Mouse (Mus musculus): ENCODE data around the gene Carmil1. TPM values are rescaled to one million over a fixed set of nuclear protein-coding genes. Genes with fewer than 3 reads are reported as not detected.

The Carmil1 gene
- polyA plus RNA-seq, 1 experiment from 2014 or later, result 37.2 TPM

- ATAC-seq (ENCODE audit: insufficient read depth, low FRiP score, low read depth), result no peak
Measured at GRCm38 (mm10) chr13:24195371-24195770, 85.2 kb downstream of the Carmil1 start.

GRCm38 (mm10) chr13:24194018-24194417, 86.6 kb downstream of the Carmil1 start:
- no peak overlapping the region for H3K4me2 ChIP-seq
- ATAC-seq (ENCODE audit: insufficient read depth, low FRiP score, low read depth), result no peak
- WGBS, result 83% methylated on average over 5 of the region's 5 CpGs
- no peak overlapping the region for H3K9ac ChIP-seq
- no peaks in the 10 kb centered on the region for H3K4me1 ChIP-seq
- H3K36me3 ChIP-seq, result no peaks in the 10 kb centered on the region
- no peaks in the 10 kb centered on the region for H3K9me3 ChIP-seq
- no peak overlapping the region for H3K4me3 ChIP-seq (replicated peaks)
- no peak overlapping the region for H3K27ac ChIP-seq
- H3K27me3 ChIP-seq (replicated peaks), result no peaks in the 10 kb centered on the region

More at GRCm38 (mm10) chr13:24195371-24195770, 85.2 kb downstream of the Carmil1 start:
- Histone ChIP-seq H3K4me1 (peaks cover 10% of the 10 kb centered on the region), H3K4me2 (no peak overlapping the region), H3K27ac (no peak overlapping the region), H3K4me3 (replicated peaks) (no peak overlapping the region), H3K36me3 (no peaks in the 10 kb centered on the region), H3K27me3 (replicated peaks) (no peaks in the 10 kb centered on the region), H3K9me3 (no peaks in the 10 kb centered on the region), H3K9ac (no peak overlapping the region)
- WGBS, result 78% methylated on average over 3 of the region's 3 CpGs

- H3K9ac ChIP-seq, result no peak overlapping the region
Measured at GRCm38 (mm10) chr13:24190875-24191663, 89.5 kb downstream of the Carmil1 start.

GRCm38 (mm10) chr13:24187026-24187425, 93.6 kb downstream of the Carmil1 start:
- H3K36me3 ChIP-seq, result no peaks in the 10 kb centered on the region
- 60% methylated on average over 2 of the region's 2 CpGs for WGBS
- no peaks in the 10 kb centered on the region for H3K27me3 ChIP-seq (replicated peaks)
- H3K9ac ChIP-seq, result no peak overlapping the region
- H3K4me3 ChIP-seq (replicated peaks), result no peak overlapping the region
- H3K27ac ChIP-seq, result no peak overlapping the region
- H3K9me3 ChIP-seq, result no peaks in the 10 kb centered on the region
- H3K4me1 ChIP-seq, result peaks cover 8% of the 10 kb centered on the region; the same call in 1 of the 2 replicates
- ATAC-seq (ENCODE audit: insufficient read depth, low FRiP score, low read depth), result no peak
- no peak overlapping the region for H3K4me2 ChIP-seq

More at GRCm38 (mm10) chr13:24190875-24191663, 89.5 kb downstream of the Carmil1 start:
- Histone ChIP-seq H3K4me3 (replicated peaks) (no peak overlapping the region), H3K27ac (no peak overlapping the region), H3K4me1 (no peaks in the 10 kb centered on the region), H3K9me3 (no peaks in the 10 kb centered on the region), H3K36me3 (no peaks in the 10 kb centered on the region), H3K27me3 (replicated peaks) (no peaks in the 10 kb centered on the region), H3K4me2 (no peak overlapping the region)
- no peak for ATAC-seq (ENCODE audit: insufficient read depth, low FRiP score, low read depth)
- 68% methylated on average over 9 of the region's 9 CpGs for WGBS

- 87% methylated on average over 3 of the region's 3 CpGs for WGBS
- ATAC-seq (ENCODE audit: insufficient read depth, low FRiP score, low read depth), result no peak
Measured at GRCm38 (mm10) chr13:24185641-24186040, 95.0 kb downstream of the Carmil1 start.

GRCm38 (mm10) chr13:24182878-24183277, 97.7 kb downstream of the Carmil1 start:
- Histone ChIP-seq H3K36me3 (no peaks in the 10 kb centered on the region), H3K9ac (no peak overlapping the region), H3K27ac (peak overlapping the region; percentile 65), H3K4me2 (no peak overlapping the region), H3K27me3 (replicated peaks) (no peaks in the 10 kb centered on the region), H3K4me3 (replicated peaks) (no peak overlapping the region), H3K9me3 (no peaks in the 10 kb centered on the region), H3K4me1 (peaks cover 8% of the 10 kb centered on the region; the same call in 1 of the 2 replicates)
- WGBS, result 27% methylated on average over 6 of the region's 6 CpGs
- ATAC-seq (ENCODE audit: insufficient read depth, low FRiP score, low read depth), result peak; percentile 87

More at GRCm38 (mm10) chr13:24185641-24186040, 95.0 kb downstream of the Carmil1 start:
- Histone ChIP-seq H3K4me3 (replicated peaks) (no peak overlapping the region), H3K27me3 (replicated peaks) (no peaks in the 10 kb centered on the region), H3K36me3 (no peaks in the 10 kb centered on the region), H3K9ac (no peak overlapping the region), H3K4me2 (no peak overlapping the region), H3K9me3 (no peaks in the 10 kb centered on the region), H3K4me1 (peaks cover 8% of the 10 kb centered on the region; the same call in 1 of the 2 replicates), H3K27ac (no peak overlapping the region)

GRCm38 (mm10) chr13:24179538-24179937, 101.1 kb downstream of the Carmil1 start:
- no peak overlapping the region for H3K4me3 ChIP-seq (replicated peaks)
- H3K4me2 ChIP-seq, result no peak overlapping the region
- no peaks in the 10 kb centered on the region for H3K27me3 ChIP-seq (replicated peaks)
- no peak for ATAC-seq (ENCODE audit: insufficient read depth, low FRiP score, low read depth)
- H3K27ac ChIP-seq, result no peak overlapping the region
- 85% methylated on average over 10 of the region's 10 CpGs for WGBS
- no peaks in the 10 kb centered on the region for H3K9me3 ChIP-seq
- H3K36me3 ChIP-seq, result no peaks in the 10 kb centered on the region
- no peak overlapping the region for H3K9ac ChIP-seq
- H3K4me1 ChIP-seq, result peaks cover 8% of the 10 kb centered on the region; the same call in 1 of the 2 replicates

- Histone ChIP-seq H3K4me3 (replicated peaks) (no peak overlapping the region), H3K9me3 (no peaks in the 10 kb centered on the region), H3K36me3 (no peaks in the 10 kb centered on the region), H3K4me1 (0 out of 2 replicates have a peak, but pooled peaks cover 3% of the 10 kb centered on the region), H3K27ac (no peak overlapping the region), H3K27me3 (replicated peaks) (no peaks in the 10 kb centered on the region), H3K9ac (no peak overlapping the region), H3K4me2 (no peak overlapping the region)
- 63% methylated on average over 5 of the region's 5 CpGs for WGBS
- ATAC-seq (ENCODE audit: insufficient read depth, low FRiP score, low read depth), result no peak
Measured at GRCm38 (mm10) chr13:24177600-24177999, 103.0 kb downstream of the Carmil1 start.

- no peaks in the 10 kb centered on the region for H3K4me1 ChIP-seq
- no peak overlapping the region for H3K9ac ChIP-seq
- H3K36me3 ChIP-seq, result no peaks in the 10 kb centered on the region
- no peaks in the 10 kb centered on the region for H3K9me3 ChIP-seq
- H3K27ac ChIP-seq, result no peak overlapping the region
- WGBS, result 59% methylated on average over 4 of the region's 4 CpGs
- no peak overlapping the region for H3K4me2 ChIP-seq
- no peak for ATAC-seq (ENCODE audit: insufficient read depth, low FRiP score, low read depth)
- no peak overlapping the region for H3K4me3 ChIP-seq (replicated peaks)
- H3K27me3 ChIP-seq (replicated peaks), result no peaks in the 10 kb centered on the region
Measured at GRCm38 (mm10) chr13:24176835-24177234, 103.8 kb downstream of the Carmil1 start.

GRCm38 (mm10) chr13:24169658-24170057, 110.9 kb downstream of the Carmil1 start:
- Histone ChIP-seq H3K4me3 (replicated peaks) (no peak overlapping the region), H3K9ac (no peak overlapping the region), H3K27ac (no peak overlapping the region), H3K27me3 (replicated peaks) (no peaks in the 10 kb centered on the region), H3K9me3 (no peaks in the 10 kb centered on the region), H3K4me1 (no peaks in the 10 kb centered on the region), H3K36me3 (no peaks in the 10 kb centered on the region), H3K4me2 (no peak overlapping the region)
- 79% methylated on average over 1 of the region's 1 CpGs for WGBS
- no peak for ATAC-seq (ENCODE audit: insufficient read depth, low FRiP score, low read depth)

GRCm38 (mm10) chr13:24163368-24163767, 117.2 kb downstream of the Carmil1 start:
- no peaks in the 10 kb centered on the region for H3K36me3 ChIP-seq
- no peak overlapping the region for H3K9ac ChIP-seq
- H3K4me3 ChIP-seq (replicated peaks), result no peak overlapping the region
- H3K4me2 ChIP-seq, result no peak overlapping the region
- no peak overlapping the region for H3K27ac ChIP-seq
- H3K9me3 ChIP-seq, result no peaks in the 10 kb centered on the region
- 100% methylated on average over 1 of the region's 1 CpGs for WGBS
- ATAC-seq (ENCODE audit: insufficient read depth, low FRiP score, low read depth), result no peak
- no peaks in the 10 kb centered on the region for H3K4me1 ChIP-seq
- no peaks in the 10 kb centered on the region for H3K27me3 ChIP-seq (replicated peaks)

- no peak overlapping the region for H3K27ac ChIP-seq
- H3K4me2 ChIP-seq, result no peak overlapping the region
- ATAC-seq (ENCODE audit: insufficient read depth, low FRiP score, low read depth), result no peak
- no peak overlapping the region for H3K9ac ChIP-seq
- no peaks in the 10 kb centered on the region for H3K27me3 ChIP-seq (replicated peaks)
- no peaks in the 10 kb centered on the region for H3K9me3 ChIP-seq
- no peak overlapping the region for H3K4me3 ChIP-seq (replicated peaks)
- 82% methylated on average over 4 of the region's 4 CpGs for WGBS
- H3K4me1 ChIP-seq, result no peaks in the 10 kb centered on the region
- H3K36me3 ChIP-seq, result no peaks in the 10 kb centered on the region
Measured at GRCm38 (mm10) chr13:24161105-24161504, 119.5 kb downstream of the Carmil1 start.
